Mouse (Mus musculus): ENCODE measurements at regions not wholly inside any gene's neighbourhood (a gene's known extent, or its start where the extent isn't known, plus 50 kb on each side); places are given as distances from the start of the nearest gene placed in this dataset.

DNA sequence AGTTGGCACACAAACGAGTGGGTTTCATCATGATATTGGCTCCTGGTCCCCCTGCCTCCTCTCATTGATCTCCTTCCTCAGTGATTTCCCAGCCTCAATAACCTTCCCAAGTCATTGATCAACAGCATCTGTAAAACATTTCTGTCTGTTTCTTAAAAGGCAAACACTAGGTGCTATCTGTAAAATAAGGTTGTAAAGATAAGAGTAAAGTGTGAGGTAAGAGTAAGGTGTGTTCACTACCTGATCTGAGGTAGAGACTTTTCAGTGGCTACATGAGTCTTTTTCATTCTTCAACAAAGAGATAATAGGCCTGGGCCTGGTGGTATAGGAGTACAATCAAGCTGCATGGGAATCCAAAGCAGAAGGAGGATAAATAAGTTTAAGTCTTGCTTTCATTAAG, 55.7 kb downstream of the Plk2 start:
- ATAC-seq = no peak

DNA sequence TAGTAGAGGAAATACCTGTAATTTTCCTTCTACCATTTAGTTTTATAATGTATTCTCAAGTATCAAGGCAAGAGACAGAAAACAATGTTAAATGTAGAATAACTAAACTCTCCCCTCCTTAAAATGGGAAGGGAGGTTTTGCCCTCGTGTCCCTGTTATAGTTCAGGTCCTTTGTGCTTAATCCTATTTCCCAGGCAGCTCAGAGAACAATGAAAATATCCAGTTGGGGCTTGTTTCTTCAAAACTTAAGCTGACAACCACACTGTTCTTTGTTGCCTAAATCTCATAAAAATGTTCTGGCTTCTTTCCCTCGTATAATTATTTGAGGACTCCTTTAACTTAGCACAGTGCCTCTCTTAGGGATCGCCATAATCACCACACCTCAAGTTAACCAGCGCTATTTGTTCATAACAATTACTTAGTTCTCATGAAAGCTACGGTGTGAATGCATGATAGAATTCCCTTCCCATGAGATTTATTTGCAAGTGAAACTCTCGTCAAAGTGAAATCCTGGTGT, 57.2 kb downstream of the Plk2 start:
- ATAC-seq = no peak

DNA sequence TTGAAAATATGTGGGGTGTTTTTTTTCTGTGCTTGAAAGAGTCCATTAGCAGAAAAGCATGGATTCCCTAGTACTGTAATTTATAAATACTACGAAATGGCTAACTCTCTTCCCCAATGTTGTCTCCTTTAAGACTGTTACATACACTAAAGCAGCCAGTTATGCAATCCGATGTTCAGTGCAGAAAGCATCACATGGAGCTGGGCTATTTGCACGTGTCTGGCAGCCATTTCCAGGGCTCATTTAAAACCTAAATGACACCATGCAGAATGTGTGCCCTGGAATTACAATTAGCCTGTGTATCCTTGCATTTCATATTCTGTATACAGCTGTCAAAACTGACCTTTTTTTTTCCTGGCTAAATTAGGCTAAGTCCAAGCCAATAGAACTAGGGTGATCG, 60.2 kb downstream of the Plk2 start:
- ATAC-seq = no peak

- ATAC-seq = no peak
Observed at GRCm38 (mm10) chr13:110455569-110456196, 60.8 kb downstream of the Plk2 start.

DNA sequence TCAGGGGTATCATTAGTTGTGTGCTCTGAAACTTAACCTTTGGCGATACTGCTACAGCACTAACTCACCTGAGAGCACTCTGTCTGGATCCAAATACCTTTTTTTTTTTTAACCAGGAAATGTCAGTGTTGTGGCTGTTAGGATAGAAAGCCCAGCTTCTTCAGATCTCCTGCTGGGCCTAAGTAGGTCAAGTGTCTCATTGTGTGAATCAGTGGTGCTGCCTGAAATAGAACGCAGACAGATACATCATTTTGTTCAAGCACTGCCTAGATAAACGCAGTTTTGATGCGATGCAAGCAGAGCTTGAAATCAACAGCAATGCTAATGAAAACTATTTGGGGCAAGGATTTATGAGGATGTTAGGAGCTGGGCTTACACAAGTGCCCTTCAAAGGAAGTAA, 63.9 kb downstream of the Plk2 start:
- ATAC-seq = no peak

- ATAC-seq = no peak
Observed at GRCm38 (mm10) chr13:110461581-110461980, 66.7 kb downstream of the Plk2 start.

- no peak for ATAC-seq
Observed at GRCm38 (mm10) chr13:110471526-110471925, 76.7 kb downstream of the Plk2 start.

GRCm38 (mm10) chr13:110477709-110478108, 82.9 kb downstream of the Plk2 start:
- ATAC-seq = no peak

- ATAC-seq = no peak
Observed at GRCm38 (mm10) chr13:110484358-110484940, 89.6 kb downstream of the Plk2 start.

- ATAC-seq = no peak
Observed at GRCm38 (mm10) chr13:110485515-110485914, 90.7 kb downstream of the Plk2 start.

GRCm38 (mm10) chr13:110490166-110490565, 95.3 kb downstream of the Plk2 start:
- ATAC-seq = no peak

DNA sequence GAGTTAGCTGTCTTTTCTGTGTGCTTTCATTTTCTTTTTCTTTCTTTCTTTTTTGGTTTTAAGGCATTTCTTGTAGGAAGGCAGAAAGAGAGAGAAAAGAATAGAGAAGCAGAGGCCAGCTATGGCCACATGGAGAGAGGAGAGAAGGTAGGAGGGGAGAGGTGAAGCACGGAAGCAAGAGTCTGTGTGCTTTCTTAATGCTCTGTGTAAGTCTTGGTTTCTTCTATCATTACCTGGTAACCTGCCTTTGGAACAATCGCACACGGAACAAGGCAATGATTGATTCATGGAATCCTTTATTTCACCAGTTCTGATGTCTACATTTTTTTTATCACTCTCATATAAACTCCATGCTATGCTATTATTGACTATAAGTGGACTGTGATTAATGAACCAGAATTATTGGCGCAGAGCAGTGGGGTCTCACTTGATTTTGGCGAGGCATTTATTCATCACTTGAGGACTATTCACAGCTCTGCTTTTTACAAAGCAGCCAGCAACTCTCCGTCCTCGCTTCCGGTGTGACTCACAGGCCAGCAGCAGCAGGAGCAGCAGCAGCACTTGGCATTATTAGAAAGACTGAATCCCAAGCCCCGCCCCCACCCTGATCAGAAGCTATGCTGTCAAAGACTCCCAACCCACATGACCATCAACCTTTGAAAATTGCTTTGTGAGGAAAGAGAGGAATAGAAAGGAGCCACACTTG, 97.6 kb downstream of the Plk2 start:
- ATAC-seq = no peak

GRCm38 (mm10) chr13:110493002-110493552, 98.2 kb downstream of the Plk2 start:
- ATAC-seq = no peak

DNA sequence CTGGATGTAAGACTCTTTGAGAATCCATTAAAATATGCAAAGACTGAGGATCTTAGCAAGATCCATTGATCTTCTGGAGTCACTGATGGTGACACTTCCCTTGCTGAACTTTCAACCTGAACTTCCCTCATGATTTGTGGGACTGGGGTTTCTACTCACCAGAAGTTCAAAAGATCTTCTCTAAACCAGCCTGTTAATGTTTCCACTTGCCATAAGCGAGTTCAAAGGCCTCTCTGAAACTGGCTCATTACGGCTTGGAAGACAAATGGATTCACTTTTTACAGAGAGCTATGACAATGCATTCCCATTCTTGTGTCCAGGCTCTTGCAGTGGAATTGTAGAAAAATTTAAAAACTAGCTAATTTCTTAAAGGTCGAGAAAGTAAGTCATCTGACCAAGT, 102.6 kb downstream of the Plk2 start:
- ATAC-seq = no peak

GRCm38 (mm10) chr13:110507814-110508362, 113.0 kb downstream of the Plk2 start:
- no peak for ATAC-seq

- ATAC-seq = no peak
Observed at GRCm38 (mm10) chr13:110517986-110518385, 123.1 kb downstream of the Plk2 start.

GRCm38 (mm10) chr13:110522974-110523373, 128.1 kb downstream of the Plk2 start:
- no peak for ATAC-seq

DNA sequence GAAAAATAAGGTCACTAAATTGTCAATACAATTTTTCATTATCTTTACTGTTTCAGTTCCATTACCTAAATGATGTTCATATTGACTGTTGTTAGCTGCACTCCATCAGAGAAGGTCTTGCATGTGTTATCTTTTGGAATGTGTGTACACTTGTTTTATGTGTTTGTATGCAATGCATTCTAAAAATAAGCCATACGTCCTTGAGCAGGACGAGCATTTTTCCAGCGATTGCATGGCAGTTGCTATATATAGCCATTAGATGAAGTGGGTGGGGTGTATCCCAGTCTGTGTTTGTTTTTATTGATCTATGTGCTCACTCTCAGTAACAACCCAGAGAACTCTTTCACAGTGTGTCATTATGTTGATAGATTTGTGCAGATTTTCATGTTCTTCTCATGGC, 132.8 kb downstream of the Plk2 start:
- ATAC-seq = no peak

DNA sequence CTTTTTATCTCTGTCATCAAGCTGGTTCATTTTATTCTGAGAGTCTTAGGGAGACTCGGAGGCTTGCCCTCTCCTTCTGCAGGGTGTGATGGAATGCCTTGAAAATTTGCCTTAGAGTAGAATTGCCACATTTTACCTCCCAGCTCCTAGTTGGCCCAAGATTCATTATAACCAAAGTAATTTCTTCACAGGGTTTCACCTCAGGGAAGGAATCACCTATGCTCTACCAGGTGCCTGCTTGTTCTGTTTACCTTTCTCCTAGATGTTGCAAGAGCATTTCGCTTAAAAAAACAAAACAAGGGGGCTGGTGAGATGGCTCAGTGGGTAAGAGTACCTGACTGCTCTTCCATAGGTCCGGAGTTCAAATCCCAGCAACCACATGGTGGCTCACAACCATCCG, 134.8 kb downstream of the Plk2 start:
- ATAC-seq = no peak

GRCm38 (mm10) chr13:110534320-110534764, 139.5 kb downstream of the Plk2 start:
- no peak for ATAC-seq

- no peak for ATAC-seq
Observed at GRCm38 (mm10) chr13:110535785-110536184, 140.9 kb downstream of the Plk2 start.

DNA sequence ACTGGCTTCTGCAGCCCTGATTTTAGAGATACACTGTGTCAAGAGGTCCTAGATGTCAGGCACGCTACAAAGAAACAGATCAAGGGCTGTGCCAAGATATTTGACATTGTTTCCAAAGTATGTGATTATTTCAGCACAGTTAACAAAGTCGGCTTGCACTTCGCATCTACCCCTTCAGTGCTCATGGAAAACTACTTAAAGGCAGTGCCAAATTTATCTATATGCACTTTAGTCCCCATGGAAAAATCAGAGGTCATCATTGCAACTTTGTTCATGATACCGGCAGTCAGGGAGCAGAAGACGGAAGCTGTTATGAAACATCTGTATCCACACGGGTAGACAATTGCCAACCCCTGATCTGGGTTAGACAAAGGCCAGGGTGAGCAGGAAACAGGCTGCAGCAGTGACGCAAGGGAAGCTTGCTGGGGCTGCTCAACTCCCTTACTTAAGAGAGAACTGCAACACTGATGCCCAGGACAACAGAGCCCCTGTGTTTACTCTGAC, 143.2 kb downstream of the Plk2 start:
- ATAC-seq = no peak

All from activated CD4-positive, CD25-positive, alpha-beta regulatory T cell, adult 4 months (primary cell).